ENCODE assay signal across 8 mouse cellular contexts in genomic region chr15:83171712-83172481, GRCm38 (mm10). TPM values are rescaled to one million over a fixed set of nuclear protein-coding genes. Genes with fewer than 3 reads are reported as not detected.
DNase-seq lines count a peak whose midpoint lies in the region; ATAC-seq and TF ChIP-seq lines count a peak whose summit lies in the region.

No protein-coding gene starts in this region.

- H3K9me3 ChIP-seq in E14TG2a.4 (ENCODE audit: low read length) = no peaks in the 10 kb centered on the region
- H3K9me3 ChIP-seq in forebrain, embryonic 13.5 days (replicated peaks) = no peaks in the 10 kb centered on the region
- H3K9me3 ChIP-seq in neural tube, embryonic 15.5 days (replicated peaks) = no peaks in the 10 kb centered on the region

- peaks cover 52% of the 10 kb centered on the region for H3K36me3 ChIP-seq in E14TG2a.4 (ENCODE audit: insufficient read depth, low read length)
- no peaks in the 10 kb centered on the region for H3K36me3 ChIP-seq in forebrain, embryonic 13.5 days (ENCODE audit: poor library complexity, severe bottlenecking)
- no peaks in the 10 kb centered on the region for H3K36me3 ChIP-seq in neural tube, embryonic 15.5 days

- H3K4me3 ChIP-seq in E14TG2a.4 (replicated peaks; ENCODE audit: low read length) = peak overlapping the region; percentile 94
- peak overlapping the region; percentile 91 for H3K4me3 ChIP-seq in forebrain, embryonic 13.5 days
- peak overlapping the region; percentile 99 for H3K4me3 ChIP-seq in neural tube, embryonic 15.5 days (replicated peaks)

- peak overlapping the region; percentile 87 for H3K9ac ChIP-seq in forebrain, embryonic 13.5 days
- H3K9ac ChIP-seq in neural tube, embryonic 15.5 days (replicated peaks) = peak overlapping the region; percentile 93

- ATAC-seq in forebrain, embryonic 13.5 days = peak; percentile 98
- peak; percentile 99 for ATAC-seq in neural tube, embryonic 15.5 days (ENCODE audit: low FRiP score)

- intact Hi-C loops in heart, postnatal 14 days (cut with DNase I) = loop anchor here (5.0 kb wide), 3 partner anchors 35 to 125 kb away; partner anchors contain the start of gene Rrp7a

- DNase-seq in c-Kit-positive CD71-positive TER-119-positive erythroid progenitor cells, embryonic 14.5 days (ENCODE audit: low spot score) = peak; percentile 99
- peak; percentile 97 to 98 for DNase-seq in heart, postnatal 14 days
- DNase-seq in layer of hippocampus, adult 11-12 months (ENCODE audit: low spot score) = peak; percentile 98
- peak; percentile 97 to 98 for DNase-seq in lung, adult 18-20 months
- peak; percentile 96 for DNase-seq in testis, postnatal 14 days (ENCODE audit: low spot score)

- H3K4me2 ChIP-seq in forebrain, embryonic 13.5 days = peak overlapping the region; percentile 75
- peak overlapping the region; percentile 73 for H3K4me2 ChIP-seq in neural tube, embryonic 15.5 days

- peak overlapping the region; percentile 73 for H3K27ac ChIP-seq in forebrain, embryonic 13.5 days
- peak overlapping the region; percentile 91 for H3K27ac ChIP-seq in neural tube, embryonic 15.5 days (replicated peaks)

- under 1% methylated on average over 67 of the region's 67 CpGs for WGBS in forebrain, embryonic 13.5 days
- 1% methylated on average over 66 of the region's 67 CpGs for WGBS in neural tube, embryonic 15.5 days

- H3K27me3 ChIP-seq in E14TG2a.4 (ENCODE audit: insufficient read depth, low read length) = no peaks in the 10 kb centered on the region
- no peaks in the 10 kb centered on the region for H3K27me3 ChIP-seq in forebrain, embryonic 13.5 days
- no peaks in the 10 kb centered on the region for H3K27me3 ChIP-seq in neural tube, embryonic 15.5 days (replicated peaks)

- H3K4me1 ChIP-seq in E14TG2a.4 (replicated peaks; ENCODE audit: low read depth, low read length) = peaks cover 77% of the 10 kb centered on the region
- peaks cover 27% of the 10 kb centered on the region for H3K4me1 ChIP-seq in forebrain, embryonic 13.5 days
- peaks cover 46% of the 10 kb centered on the region for H3K4me1 ChIP-seq in neural tube, embryonic 15.5 days

- no peak for TF ChIP-seq CTCF in E14TG2a.4 (conservative IDR thresholded peaks at IDR 0.05; ENCODE audit: low read length)

RNA-seq across cellular contexts. Expression of gene Cyb5r3, which starts 0.5 kb away (rescaled TPM):
- 99.0 and 107 TPM in 2 replicates for polyA plus RNA-seq in forebrain, embryonic 13.5 days (2015; fragmentation: Nextera tagmentation; extraction: Ambion mirVana)
- 100 to 1,000 TPM in 1 of 2 experiments, 10 to 100 TPM in 1; 97.2 to 109 TPM for total RNA-seq in heart, postnatal 14 days (2021)
- polyA plus RNA-seq in neural tube, embryonic 15.5 days (2015; fragmentation: Nextera tagmentation; extraction: Ambion mirVana) = 112 and 128 TPM in 2 replicates

RNA-seq across cellular contexts. Expression of gene Poldip3, which starts 22.7 kb away (rescaled TPM):
- 155 and 168 TPM in 2 replicates for polyA plus RNA-seq in forebrain, embryonic 13.5 days (2015; fragmentation: Nextera tagmentation; extraction: Ambion mirVana)
- total RNA-seq in heart, postnatal 14 days (2021) = 10 to 100 TPM; 34.4 to 41.1 TPM
- 127 and 134 TPM in 2 replicates for polyA plus RNA-seq in neural tube, embryonic 15.5 days (2015; fragmentation: Nextera tagmentation; extraction: Ambion mirVana)

RNA-seq across cellular contexts. Expression of gene Rrp7a, which starts 49.3 kb away (rescaled TPM):
- polyA plus RNA-seq in forebrain, embryonic 13.5 days (2015; fragmentation: Nextera tagmentation; extraction: Ambion mirVana) = 64.2 and 77.1 TPM in 2 replicates
- 10 to 100 TPM; 38.6 to 44.8 TPM for total RNA-seq in heart, postnatal 14 days (2021)
- 77.4 and 81.1 TPM in 2 replicates for polyA plus RNA-seq in neural tube, embryonic 15.5 days (2015; fragmentation: Nextera tagmentation; extraction: Ambion mirVana)

Comparison
In these comparisons a context has a peak if more than half of its experiments do, and no peak if none do; other contexts are left out.
1. Peak in every context shown above with its lines: DNase-seq, ATAC-seq, H3K4me3 ChIP-seq and H3K27ac ChIP-seq.